Mouse (Mus musculus) left cerebral cortex, adult 18-20 months (tissue): ENCODE results near the gene Hrh1. TPM values are rescaled to one million over a fixed set of nuclear protein-coding genes. Genes with fewer than 3 reads are reported as not detected.

Experiments
- DNase-seq, 2 experiments: peaks; one replicate each; pipeline ENCODE4 v3.0.0; 2021 to 2022; ENCODE audit warnings: low spot score in 2 of 2, mixed read lengths in 1 of 2
- total RNA-seq, 2 experiments: library from RNA; stranded (reverse); gene quantifications; 2 replicates each; pipeline ENCODE4 v1.2.3; 2021

Hrh1 gene
- total RNA-seq, 2 experiments from 2014 or later: 25.9 to 32.0 TPM

- DNase-seq: no peak
These were observed 7.2 kb downstream of the Hrh1 start for GRCm38 (mm10) chr6:114404774-114405468.

GRCm38 (mm10) chr6:114406634-114407033 lies 8.9 kb downstream of the Hrh1 start:
- no peak for DNase-seq

- no peak for DNase-seq
These were observed 9.3 kb downstream of the Hrh1 start for GRCm38 (mm10) chr6:114407049-114407448.

DNA sequence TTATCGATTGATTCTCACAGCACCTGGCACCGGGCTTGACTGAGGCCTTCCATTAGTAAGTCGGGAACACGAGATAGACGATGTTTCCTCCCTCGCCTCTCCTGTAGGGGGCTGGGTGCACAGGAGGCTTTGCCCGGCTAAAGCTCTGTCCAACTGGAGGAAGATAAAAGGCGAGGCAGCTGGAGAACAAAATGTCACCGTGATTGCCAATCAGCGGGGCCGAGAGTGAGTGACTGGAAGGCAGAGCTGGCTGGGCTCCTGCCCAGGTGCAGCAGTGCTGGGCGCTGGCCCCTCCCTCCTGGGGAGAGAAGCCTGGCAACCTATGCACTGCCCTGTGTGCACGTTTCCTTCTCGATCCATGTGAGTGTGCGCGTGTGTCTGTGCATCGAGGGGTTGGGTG lies 10.5 kb downstream of the Hrh1 start:
- DNase-seq: no peak

DNA sequence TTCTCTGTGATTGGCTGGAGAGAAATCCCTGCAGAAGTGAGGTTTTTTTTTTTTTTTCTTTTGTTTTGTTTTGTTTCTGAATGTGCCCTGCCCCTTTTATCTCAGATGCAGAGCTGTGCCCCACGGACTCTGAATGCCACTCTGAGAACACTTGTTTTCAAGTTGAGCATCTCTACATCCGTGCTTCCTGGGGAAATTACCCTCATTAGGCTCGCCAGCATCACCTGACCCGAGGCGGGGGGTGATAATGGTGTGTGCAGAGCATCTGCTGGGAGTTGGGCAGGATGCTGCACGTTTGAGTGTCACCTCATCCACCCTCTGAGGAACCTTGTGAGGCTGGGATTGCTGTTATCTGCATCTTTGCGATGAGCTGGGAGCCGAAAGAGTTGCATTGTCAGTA lies 14.2 kb downstream of the Hrh1 start:
- no peak for DNase-seq

GRCm38 (mm10) chr6:114414510-114414909 lies 16.8 kb downstream of the Hrh1 start:
- peak; percentile 53 to 63 for DNase-seq

DNA sequence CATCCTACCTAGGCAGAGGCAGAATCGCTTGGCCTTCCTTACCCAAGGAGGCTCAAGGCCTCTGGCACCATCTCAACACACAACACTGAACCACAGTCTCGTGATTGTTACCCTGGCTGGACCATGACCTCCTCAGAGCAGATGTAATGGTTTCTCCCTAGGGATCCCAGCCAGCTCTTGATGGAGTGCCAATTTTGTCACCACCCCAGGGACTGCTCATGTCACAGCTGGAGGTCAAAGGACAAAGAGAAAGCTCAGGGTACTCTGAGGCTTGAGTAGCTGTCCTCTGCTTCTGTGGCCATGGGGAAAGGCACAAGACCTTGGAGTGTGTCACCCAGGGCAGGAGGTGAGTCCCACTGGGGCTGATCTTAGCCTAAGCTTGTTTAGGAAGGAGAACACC lies 20.3 kb downstream of the Hrh1 start:
- no peak for DNase-seq

DNA sequence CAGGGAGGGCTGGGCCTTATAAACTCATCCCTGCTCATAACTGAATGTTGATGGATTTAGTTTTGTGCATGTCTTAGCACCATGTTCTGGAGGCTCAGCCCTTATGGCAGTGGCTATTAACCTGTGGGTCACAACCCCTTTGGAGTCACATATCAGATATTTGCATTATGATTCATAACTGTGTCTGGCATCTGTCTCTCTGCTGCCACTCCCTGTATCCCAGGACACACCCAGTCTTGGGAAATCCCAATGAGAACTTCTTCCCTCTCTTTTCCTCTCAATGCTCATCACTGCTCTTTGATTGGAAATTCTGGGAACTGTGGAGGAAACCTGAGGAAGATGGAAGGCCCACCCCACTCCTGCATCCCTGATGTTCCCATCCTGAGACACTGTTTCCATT lies 23.3 kb downstream of the Hrh1 start:
- DNase-seq: no peak

GRCm38 (mm10) chr6:114423051-114423676 lies 25.4 kb downstream of the Hrh1 start:
- DNase-seq: no peak

DNA sequence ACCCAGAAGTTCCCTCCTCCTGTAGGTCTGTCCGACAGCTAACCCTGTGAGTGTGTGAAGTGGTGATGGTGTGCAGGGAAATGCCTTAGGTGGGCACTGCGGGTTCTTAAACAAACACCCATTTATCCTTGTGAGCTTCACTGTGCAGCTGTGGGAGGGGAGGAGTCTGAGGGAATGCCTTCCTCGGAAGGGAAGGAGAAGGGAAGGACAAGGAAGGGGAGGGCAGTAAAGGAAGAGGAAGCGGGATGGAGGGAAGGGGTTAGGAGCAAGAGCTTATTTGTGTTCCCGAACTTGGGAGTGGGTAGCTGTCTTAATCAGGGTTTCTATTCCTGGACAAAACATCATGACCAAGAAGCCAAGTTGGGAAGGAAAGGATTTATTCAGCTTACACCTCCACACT lies 27.6 kb downstream of the Hrh1 start:
- peak in 1 of 2 experiments; percentile 53 for DNase-seq

GRCm38 (mm10) chr6:114427641-114428040 lies 29.9 kb downstream of the Hrh1 start:
- DNase-seq: no peak

GRCm38 (mm10) chr6:114428831-114429230 lies 31.1 kb downstream of the Hrh1 start:
- no peak for DNase-seq

DNA sequence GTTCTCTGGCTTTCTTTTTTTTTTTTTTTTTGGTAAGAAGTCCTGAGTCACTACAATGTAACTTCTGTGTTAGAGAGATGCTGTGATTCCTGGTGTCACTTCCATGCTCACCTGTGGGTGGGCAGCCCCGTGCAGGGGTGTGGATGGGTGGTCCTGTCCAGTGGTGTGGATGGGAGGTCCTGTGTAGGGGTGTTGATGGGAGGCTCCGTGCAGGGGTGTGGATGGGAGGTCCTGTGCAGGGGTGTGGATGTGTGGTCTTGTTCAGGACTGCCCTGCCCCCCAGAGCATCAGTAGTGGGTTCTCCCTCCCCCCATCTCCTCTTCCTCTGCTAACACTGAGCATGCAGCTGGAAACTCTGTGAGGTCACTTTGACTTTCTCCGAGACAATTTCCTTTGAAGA lies 34.9 kb downstream of the Hrh1 start:
- no peak for DNase-seq

GRCm38 (mm10) chr6:114434524-114434923 lies 36.8 kb downstream of the Hrh1 start:
- no peak for DNase-seq

GRCm38 (mm10) chr6:114440302-114440701 lies 42.6 kb downstream of the Hrh1 start:
- no peak for DNase-seq

DNA sequence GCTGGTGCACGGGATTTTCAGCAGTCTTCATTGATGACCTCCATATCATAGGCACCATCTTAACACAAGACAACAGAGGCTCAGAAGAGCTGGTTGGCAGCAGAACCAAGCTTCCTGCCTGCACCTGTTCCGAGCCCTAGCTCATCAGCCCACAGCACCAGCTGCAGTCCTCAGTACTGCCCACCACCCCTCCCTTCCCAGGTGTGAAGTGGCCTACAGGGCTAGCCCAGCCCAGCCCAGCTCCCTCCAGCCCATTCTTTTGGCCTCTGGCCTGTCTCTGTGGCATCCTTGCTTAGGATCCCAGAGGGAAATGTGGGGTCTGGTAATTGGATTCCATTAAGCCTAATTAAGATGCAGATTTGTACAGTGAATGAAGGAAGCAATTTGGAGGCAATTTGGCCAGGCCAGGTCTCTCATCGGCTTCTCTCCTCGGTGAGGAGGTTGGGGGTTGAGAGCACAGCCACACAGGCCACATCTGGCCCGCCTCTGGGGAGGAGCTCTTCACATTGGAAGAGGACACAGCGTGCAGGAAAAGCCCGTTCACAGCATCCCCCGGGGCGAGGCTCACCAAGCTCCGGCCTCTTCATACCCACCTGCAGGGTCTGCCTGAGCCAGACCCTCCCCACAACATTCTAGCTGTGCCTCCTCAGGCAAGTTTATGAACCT lies 43.2 kb downstream of the Hrh1 start:
- no peak for DNase-seq

GRCm38 (mm10) chr6:114444247-114444844 lies 46.6 kb downstream of the Hrh1 start:
- no peak for DNase-seq

GRCm38 (mm10) chr6:114444976-114445375 lies 47.2 kb downstream of the Hrh1 start:
- no peak for DNase-seq

GRCm38 (mm10) chr6:114448888-114449287 lies 51.2 kb downstream of the Hrh1 start:
- peak; percentile 73 to 81 for DNase-seq

GRCm38 (mm10) chr6:114455267-114455666 lies 57.5 kb downstream of the Hrh1 start:
- no peak for DNase-seq

GRCm38 (mm10) chr6:114456255-114457042 lies 58.7 kb downstream of the Hrh1 start:
- DNase-seq: no peak
